Mouse (Mus musculus) retina, postnatal 7 days (tissue): ENCODE data around the gene Grid2.

Source experiments
- DNase-seq: peaks from one replicate; pipeline ENCODE4 v3.0.0-alpha.2; 2012; ENCODE audit warnings: low read depth, low spot score

Grid2 gene

DNA sequence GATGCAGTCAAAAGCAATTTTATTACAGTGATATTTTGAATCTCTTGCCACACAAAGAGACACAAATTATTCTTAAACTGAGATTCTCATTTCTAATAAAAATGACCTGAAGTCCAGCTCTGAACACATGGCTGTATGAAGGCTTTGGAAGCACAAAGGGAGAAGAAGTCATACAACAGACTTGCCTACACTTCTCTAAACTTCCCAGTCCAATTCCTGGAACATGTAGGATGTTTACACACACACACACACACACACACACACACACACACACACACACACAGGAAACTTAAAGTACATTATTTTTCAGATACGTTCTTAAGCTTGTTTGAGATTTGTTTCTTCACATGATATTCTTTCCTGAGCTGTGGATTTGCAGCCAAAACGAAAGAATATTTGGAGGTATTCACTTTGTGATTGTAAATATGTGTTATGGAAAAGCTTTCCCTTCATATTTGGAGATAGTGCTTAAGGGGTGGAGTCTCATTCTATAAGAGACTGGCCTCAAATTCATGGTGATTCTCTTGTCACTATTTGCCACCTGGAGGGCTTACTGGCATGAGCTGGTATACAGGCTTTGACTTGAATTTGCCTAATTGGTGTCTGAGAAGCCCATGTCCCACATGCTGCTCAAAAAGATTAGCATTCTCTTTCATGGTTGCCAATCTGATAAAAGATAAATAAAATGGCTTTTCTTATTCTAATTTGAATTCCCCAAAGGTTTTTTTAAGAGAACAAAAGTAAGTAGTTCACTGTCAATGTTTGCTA is 1049.2 kb downstream of the Grid2 start:
- DNase-seq: no peak

DNA sequence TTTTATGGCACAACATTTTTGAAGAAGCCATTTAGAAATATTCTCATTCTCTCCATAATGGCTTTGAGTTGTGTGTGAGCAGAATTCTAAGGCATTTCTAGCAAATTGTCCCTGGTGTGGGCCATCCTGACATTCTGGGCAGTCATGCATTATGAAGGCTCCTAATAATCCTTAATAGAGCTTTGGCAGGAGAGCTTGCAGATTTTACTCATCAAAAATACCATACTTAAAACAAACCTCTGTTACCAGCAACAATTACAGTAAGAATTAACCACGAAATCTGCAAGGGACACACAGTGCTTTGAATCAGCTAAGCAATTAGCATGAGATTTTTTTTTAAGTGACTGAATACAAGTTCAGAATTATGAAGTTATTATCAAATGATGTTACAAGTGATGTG is 1053.0 kb downstream of the Grid2 start:
- no peak for DNase-seq

DNA sequence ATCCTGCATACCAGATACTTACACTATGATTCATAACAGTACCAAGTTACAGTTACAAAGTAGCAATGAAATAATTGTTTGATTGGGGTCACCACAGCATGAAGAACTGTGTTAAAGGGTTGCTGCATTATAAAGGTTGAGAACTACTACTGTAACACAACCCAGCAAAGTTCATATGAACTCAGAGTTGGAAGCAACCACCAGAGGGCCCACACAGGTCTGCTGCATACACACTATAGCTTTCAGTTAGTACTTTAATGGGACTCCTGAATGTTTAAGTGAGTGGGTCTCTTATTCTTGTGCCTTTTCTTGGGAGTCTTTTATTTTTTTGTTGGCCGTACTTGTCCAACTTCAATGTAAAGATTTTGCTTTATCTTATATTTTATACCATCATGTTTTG is 1057.5 kb downstream of the Grid2 start:
- DNase-seq: no peak

DNA sequence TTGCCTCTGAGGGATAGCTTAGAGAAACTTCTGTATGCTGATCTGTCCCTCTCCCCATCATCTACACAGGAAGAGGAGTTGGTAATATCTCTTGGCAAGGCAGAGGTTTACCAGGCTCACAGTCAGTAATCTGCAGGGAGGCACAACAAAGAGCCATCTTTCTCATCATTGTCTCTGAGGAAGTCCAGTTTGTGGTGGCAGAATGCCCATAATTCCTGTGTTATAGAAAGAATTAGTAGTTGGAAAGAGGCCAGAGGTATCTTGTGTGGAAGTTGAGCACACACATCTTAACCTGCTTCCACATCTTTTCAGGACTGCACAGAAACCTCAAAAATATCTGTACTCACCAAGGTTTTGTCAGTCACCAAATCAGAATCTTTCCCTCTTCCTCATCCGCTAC is 1071.3 kb downstream of the Grid2 start:
- DNase-seq: no peak

DNA sequence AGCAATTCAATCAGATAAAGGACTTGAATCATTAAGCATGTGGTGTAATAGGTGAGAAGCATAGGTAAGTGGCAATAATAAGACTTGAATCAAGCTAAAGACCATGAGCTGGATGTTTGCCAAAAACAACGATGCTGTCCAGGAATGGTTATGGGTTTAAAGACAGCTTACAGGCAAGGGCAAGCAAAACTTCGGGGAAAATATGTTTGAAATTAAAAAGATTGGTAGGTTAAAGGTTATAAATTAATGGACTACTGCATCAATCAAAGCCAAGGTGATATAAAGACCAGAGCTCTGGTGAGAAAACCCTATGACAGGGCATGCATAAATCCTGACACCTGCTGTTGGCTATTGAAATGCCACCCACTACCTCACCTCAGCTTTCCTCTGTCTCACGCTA is 1072.2 kb downstream of the Grid2 start:
- DNase-seq: no peak

DNA sequence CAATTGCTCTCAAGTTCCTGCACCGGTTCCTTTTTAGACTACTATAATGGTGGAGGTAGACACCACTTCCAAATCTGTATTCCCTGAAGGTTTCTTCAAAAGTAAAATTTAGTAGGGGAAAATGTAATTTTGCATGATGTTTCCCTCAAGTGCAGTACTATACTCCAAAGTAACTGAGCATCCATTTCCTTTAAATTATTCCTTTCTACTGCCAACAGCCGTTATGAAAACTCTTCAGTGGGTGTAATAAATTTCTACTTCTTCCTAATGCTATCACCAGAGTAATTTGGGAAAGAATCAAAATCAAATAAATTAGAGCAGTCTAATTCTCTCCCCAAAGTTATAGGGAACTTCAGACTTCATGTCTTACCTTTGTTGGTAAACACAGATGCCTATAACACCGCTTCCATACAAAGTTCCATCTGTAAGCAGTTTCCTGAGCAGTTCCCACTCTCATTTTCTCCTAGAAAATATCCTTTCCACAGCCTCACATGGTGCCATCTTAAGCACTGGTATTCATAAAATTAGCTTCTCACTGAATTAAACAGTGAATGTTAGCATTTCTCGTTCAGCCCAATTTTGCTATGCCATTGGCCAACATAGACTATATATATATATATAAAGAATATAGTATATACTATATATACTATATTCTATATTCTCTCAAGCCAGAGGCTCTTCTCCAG is 1142.9 kb downstream of the Grid2 start:
- no peak for DNase-seq

DNA sequence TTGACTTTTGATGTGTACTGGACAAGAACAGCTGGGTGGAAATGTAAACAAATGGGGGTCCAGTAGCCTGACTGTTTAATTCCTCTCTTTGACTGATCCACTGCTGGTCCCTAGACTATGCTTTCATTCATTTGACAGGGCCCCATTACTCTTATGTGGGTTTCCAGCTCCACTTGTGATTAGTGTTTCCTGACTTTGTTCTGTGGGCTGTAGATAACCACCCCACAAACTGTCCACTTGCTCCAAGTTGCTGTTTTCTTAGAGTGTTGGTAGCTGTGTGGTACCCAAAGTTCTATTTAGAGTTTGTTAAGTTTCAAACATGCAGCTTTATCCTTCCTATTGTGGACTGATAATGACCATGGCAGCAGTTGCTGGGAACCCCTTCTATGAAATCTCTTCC is 1172.0 kb downstream of the Grid2 start:
- DNase-seq: no peak

DNA sequence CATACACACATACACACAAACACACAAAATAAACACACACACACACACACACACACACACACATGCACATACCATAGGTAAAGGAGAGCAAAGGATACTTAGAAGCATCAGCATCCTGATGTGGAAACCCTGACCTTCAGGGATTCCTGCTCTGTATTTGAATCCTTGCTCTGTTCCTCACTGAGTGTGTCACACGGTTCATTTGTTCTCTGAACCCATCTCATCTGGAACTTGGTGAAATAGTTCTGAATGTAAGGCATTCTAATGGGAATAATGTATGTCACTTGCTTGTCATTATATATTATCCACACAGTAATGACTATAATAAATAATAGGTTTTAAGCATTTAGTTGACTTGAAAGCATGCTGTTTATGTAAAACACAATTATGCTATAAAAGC is 1173.2 kb downstream of the Grid2 start:
- no peak for DNase-seq

DNA sequence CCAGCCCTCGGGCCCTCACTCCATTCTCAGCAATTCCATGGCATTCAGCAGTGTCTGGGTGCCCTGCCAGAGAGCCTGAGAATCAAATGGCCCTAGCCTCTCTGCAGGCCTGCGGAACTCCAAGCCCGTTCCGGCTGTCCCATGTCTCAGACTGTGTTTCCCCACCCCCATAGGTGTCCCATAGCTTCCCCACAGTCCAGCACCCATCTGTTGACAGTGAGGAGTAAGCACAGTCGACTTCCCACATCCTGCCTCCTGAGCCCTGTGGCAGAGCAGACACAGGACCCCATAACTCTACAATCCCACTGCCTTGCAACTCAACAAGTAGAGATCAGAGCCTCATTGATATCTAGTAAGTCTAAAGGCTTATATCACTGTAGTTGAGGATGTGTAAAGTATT is 1192.5 kb downstream of the Grid2 start:
- no peak for DNase-seq

DNA sequence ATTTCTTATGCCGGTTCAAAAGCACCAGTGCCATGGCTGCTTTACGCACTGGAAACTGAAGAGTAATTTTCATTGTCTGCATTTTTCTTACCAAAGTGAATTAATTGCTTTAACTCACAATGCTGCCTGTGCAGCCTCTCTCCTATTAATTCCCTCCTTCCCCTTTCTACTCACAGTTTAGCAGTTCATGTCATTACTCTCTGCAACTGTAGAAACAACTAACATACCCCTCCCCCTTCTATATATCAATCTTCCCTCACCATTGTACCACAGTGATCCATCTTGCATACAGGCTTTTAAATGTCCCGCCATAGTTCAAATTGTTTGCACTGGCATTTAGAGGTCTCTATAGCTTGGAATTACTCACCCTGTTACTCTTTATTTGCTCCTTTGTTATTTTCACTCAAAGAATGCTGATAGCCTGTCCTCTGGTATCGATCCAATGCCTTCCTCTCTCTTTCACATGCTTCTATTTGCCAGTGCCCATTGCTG is 1193.2 kb downstream of the Grid2 start:
- DNase-seq: no peak

DNA sequence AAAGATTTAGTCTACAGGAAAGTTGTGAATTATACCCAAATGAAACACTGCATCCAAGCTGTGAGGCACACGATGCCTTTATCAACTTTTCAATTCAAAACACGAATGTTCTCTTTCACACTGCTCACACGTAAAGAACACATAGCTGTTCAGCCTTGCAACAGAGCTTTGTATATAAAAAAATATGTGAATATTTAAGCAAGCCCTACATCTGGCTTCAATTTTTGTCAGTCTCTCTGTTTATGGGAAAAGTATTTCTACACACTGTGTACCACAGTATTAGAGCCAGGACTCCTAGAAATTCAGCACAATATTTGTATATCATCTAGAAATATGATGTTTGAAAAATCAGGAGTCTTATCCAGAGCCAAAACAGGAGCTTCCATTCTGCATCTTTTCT is 1195.1 kb downstream of the Grid2 start:
- no peak for DNase-seq

DNA sequence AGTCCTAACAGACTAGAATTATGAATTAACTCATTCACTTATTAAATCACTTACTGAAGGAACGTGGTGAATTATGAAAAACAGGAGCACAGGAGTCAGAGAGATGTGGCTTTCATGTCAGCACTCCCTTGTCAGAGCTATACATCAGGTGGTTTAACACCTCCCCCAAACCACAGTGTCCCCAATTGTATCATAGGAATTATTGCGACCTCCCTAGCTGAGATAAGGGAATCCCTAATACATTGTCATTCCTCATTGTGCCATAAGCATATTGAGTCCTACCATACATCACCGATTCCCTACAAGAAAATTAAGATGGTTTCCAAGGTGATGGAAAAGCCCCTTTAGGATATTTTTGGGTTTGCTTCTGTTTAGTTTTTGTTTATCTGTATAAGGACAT is 1224.2 kb downstream of the Grid2 start:
- no peak for DNase-seq

DNA sequence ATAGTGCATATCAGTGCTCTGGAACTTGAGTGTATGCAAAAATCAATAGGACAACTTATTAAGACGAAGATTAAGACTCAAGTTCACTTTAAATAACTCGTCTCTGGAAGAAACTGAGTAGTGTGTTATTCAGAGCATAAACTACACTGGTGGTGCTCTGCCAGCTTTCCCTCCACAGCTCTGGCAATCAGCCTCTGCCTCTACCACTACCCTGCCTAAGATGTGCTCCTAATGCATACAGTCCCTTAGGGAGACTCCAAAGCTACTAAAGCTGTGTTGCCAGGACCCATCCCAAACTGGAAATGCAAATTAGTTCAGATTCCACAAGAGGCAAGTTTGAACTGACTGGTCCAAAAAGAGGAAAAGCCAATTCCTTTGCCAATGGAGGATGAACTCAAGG is 1224.9 kb downstream of the Grid2 start:
- no peak for DNase-seq

DNA sequence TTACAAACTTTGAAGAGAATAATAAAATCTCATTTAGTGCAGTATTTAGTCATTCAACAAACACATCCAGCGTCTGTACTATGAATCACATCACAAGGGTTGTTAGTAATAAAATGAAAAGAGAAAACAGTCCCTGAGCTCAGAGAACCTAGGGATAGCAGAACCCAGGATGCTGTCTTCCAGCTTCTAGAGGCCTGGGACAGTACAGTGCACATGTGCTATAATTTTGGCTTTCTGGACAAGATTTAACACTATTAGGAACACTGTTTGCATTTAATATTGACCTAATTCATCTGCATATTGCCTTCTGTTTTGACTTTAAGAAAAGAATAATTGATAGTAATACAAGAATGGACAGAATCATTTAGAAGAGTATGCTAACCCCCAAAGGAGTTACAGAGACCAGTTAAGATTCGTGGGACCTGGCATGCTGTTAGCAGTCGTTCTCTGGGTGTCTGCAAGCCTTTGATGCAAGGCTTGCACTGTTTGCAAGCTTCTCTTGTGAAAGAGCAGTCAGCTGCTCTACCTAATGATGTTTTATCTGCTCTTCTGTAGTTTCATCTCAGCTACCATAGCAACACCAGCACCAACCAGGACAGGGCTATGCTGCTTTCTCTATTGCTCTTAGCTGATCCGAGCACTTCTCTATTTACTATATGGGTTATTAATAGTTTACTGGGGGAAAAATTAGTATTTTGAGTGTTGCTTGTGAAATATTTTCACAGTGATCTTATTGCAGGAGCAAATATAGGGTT is 1234.8 kb downstream of the Grid2 start:
- DNase-seq: no peak

DNA sequence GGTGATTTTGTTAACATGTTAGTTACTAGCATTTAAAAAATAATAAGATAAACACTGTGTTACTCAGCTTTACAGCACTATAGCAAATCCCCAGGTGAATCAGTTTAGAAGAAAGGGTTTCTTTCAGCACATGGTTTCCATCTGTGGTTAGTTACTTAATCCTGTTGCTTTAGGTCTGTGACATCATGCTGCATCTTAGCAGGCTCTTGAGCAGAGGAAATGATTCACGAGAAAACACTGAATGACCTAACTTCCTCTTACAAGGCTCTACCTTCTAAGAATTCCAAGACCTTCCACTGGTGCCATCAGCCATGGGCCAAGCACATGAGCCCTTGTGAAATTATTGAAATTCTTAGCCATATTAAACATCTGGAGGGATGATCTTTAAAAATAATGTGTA is 1248.7 kb downstream of the Grid2 start:
- DNase-seq: no peak

DNA sequence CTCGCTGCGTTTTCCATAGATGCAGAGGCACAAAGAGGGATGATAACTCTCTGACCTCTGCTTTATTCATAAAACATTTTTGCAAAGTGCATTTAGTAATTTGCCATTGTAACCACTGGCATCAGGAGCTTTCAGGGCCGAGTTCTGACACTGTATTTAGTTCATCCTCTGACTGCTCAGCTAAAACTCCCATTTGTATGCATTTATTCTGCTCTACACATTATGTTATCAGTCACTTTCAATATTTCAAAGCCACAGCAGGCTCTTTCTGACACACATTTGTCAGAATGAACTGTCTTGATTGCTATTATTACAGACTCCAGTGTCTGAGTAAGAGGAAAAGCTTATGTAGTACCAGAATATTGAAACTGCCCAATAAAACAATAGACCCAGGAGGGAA is 1286.5 kb downstream of the Grid2 start:
- no peak for DNase-seq

DNA sequence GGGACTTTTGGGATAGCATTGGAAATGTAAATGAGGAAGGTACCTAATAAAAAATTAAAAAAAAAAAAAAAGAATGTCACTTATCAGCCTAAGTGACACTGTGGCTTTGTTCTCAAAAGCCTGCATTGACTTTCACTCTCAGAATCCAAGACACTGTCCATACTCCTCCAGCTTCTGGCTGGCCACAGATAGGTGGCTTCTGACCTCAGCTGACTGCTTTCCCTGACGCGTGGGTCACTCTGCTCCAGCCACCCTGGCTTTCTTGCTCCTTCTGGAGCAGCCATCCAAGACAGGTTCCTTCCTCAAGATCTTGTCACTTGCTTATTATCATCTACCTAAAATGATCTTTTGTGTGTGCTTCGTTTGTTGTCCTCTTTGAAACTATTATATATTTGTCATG is 1298.0 kb downstream of the Grid2 start:
- DNase-seq: no peak

DNA sequence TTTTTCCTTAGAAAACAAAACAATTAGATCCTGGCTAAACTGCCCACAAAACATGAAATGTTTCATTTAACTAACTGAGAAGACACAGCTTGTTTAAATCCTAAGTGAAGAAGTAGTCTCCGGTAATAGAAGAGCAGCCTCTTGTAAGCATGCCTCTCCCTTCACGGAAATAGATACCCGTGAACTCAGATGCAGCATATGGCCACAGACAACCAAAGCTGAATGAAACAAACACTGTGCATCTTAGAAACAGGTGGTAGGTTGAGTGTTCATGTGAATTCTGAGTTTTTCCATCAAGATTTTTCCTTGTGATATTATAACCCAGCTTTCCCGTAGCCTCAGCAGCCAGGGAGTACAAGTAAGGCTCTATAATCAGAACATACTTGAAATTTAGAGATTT is 1299.5 kb downstream of the Grid2 start:
- DNase-seq: no peak

DNA sequence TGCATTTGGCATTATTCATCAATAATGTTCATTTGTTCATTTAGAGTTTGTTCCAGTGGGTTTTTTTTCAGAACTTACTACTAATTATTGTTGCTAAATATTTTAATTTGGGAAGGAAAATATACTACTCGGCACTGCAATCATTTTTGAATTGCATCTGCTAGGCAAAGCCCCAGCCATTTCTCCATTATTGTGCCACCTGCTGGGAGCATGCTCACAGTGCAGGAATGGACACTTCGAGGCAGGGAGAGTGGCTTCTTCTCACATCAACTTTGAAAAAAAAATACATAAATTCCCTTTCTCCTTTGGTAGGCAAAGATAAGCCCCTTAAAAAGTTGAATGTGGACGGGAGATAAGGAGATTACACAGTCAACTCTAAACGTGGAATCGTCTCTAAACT is 1312.9 kb downstream of the Grid2 start:
- peak; percentile 6 for DNase-seq

DNA sequence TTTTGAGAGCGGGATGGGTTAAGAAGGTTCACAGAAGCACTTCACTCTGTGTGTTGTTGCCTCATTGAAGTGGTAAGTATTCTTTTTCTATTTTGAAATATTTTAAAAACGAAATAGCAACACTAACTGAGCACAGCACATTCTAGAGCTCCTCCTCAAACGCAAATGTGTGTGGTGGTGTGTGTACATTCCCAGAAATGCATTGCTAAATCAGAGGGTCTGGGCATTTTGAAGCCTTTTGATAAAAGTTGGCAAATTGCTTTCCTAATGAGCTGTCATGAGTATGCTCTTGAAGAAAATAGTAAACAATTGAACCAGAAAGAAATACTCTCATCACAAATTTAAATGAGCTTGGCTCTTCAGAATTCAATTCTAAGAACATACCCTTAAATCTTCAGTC is 1325.7 kb downstream of the Grid2 start:
- DNase-seq: no peak

DNA sequence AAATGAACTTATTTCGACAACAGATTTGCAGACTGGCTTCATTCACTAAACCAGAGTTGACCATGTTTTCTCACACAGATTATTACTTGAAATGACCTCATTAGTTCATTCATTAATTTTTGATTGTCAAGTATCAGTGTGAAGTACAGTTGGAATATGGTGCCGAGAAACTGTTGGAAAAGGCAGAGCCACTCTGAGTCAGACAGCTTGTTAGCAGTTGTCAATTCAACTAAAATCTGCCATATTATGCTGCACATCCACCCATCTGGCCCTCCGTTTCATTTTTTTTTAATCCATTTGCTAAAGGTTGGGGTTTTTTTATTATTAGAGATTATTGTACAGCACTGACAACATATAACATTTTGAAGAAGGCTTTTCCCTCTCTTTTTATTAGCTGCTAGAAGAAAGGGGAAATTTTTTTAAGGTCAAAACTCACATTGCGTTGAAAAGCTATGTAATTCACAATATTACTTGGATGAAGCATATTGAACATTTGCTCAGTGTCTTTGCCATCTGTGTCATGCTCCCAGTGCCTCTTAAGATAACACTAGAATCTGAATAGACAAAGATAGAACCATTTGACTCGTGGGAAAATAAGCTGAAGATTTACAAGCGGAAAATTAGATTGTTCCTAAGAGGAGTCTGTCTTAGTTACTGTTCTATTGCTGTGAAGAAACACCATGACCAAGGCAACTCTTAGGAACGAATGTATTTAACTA is 1333.0 kb downstream of the Grid2 start:
- no peak for DNase-seq

DNA sequence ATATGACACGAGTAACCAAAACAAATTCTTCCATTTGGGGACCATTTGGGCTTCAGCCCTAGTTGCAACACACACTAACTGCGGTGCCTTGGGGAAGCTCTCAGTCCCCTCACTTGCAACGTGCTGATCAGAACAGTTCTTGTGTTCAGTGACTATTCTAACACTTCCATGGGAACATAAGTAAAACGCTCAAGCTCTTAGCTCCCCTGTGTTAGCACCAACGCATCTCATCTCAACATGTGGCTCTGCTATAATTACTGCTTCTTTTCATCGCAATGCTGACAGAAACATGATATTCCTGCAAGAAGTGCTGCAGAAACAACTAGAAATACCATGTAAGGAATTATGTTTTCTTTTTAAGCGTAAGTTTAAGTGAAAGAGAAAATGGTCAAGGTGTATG is 1340.6 kb downstream of the Grid2 start:
- DNase-seq: no peak
